Mouse (Mus musculus) hindbrain, embryonic 14.5 days (tissue): ENCODE data around the gene Nipa1. TPM values are rescaled to one million over a fixed set of nuclear protein-coding genes. Genes with fewer than 3 reads are reported as not detected.

Source experiments
- ATAC-seq: fragments of 200-750 bp; cut with Nextera tagmentation; 2 replicates; pipeline ENCODE4 v1.8.0; 2017; ENCODE audit warnings: moderate number of reproducible peaks, mild to moderate bottlenecking, moderate TSS enrichment, moderate library complexity; ENCODE audit not compliant: low FRiP score
- DNase-seq: peaks from one replicate; pipeline ENCODE4 v3.0.0-alpha.2; 2015; ENCODE audit warnings: low spot score
- H3K27ac ChIP-seq: fragments of 300-500 bp; sonication (generic); 2 replicates; pipeline ENCODE4 v1.5.1; 2014; ENCODE audit warnings: mild to moderate bottlenecking, moderate library complexity
- H3K27me3 ChIP-seq: fragments of 300-500 bp; sonication (generic); 2 replicates; pipeline ENCODE4 v1.6.1; 2014; ENCODE audit warnings: mild to moderate bottlenecking, low read length, mixed read lengths; ENCODE audit not compliant: control insufficient read depth, insufficient read depth
- H3K36me3 ChIP-seq: fragments of 300-500 bp; sonication (generic); replicated peaks from 2 replicates; pipeline ENCODE4 v1.6.1; 2014; ENCODE audit not compliant: control insufficient read depth, insufficient read depth
- H3K4me1 ChIP-seq: fragments of 300-500 bp; sonication (generic); replicated peaks from 2 replicates; pipeline ENCODE4 v1.6.1; 2014; ENCODE audit warnings: antibody characterized with exemption, low read length, mixed read lengths; ENCODE audit not compliant: control insufficient read depth, insufficient read depth
- H3K4me2 ChIP-seq: fragments of 300-500 bp; sonication (generic); replicated peaks from 2 replicates; pipeline ENCODE4 v1.6.1; 2014; ENCODE audit warnings: mild to moderate bottlenecking, moderate library complexity
- H3K4me3 ChIP-seq: fragments of 300-500 bp; sonication (generic); replicated peaks from 2 replicates; pipeline ENCODE4 v1.5.1; 2014; ENCODE audit warnings: mild to moderate bottlenecking, low read length
- H3K9ac ChIP-seq: fragments of 300-500 bp; sonication (generic); 2 replicates; pipeline ENCODE4 v1.6.1; 2014
- H3K9me3 ChIP-seq: fragments of 300-500 bp; sonication (generic); 2 replicates; pipeline ENCODE4 v1.6.1; 2016; ENCODE audit warnings: low read length; ENCODE audit not compliant: control insufficient read depth
- WGBS: fragments of 180-500 bp; shearing (Covaris S2); extraction: QIAGEN DNeasy Blood & Tissue Kit; methylation state at CpG from one replicate; pipeline ENCODE4 v1.1.7; 2014; 5-methylcytosine and 5-hydroxymethylcytosine counted together
- polyA plus RNA-seq: library from polyadenylated mRNA; unstranded; fragments of >200 nt; fragmentation: Nextera tagmentation; extraction: Ambion mirVana; gene quantifications from 2 replicates; pipeline ENCODE4 v1.2.1, GENCODE M21; 2014

Gene Nipa1
- polyA plus RNA-seq, 1 experiment from 2014 or later, result 23.8 TPM

- peak within 1 kb of the TSS; percentile 81 for H3K27ac ChIP-seq
These were observed 57.5 kb downstream of the Nipa1 start, which contains the start of gene Nipa2 for GRCm38 (mm10) chr7:55962004-55962908. Nipa2 (minus strand) TSS chr7:55962476.

GRCm38 (mm10) chr7:55960506-55960905 is 59.2 kb downstream of the Nipa1 start:
- Histone ChIP-seq H3K27ac (no peak overlapping the region), H3K9ac (no peak overlapping the region), H3K4me1 (peaks cover 19% of the 10 kb centered on the region), H3K36me3 (0 out of 2 replicates have a peak, but pooled peaks cover 7% of the 10 kb centered on the region), H3K4me3 (no peak overlapping the region), H3K27me3 (no peaks in the 10 kb centered on the region), H3K4me2 (no peak overlapping the region), H3K9me3 (no peaks in the 10 kb centered on the region)
- 96% methylated on average over 1 of the region's 1 CpGs for WGBS
- DNase-seq (no peak), ATAC-seq (no peak)

More at GRCm38 (mm10) chr7:55962004-55962908, 57.5 kb downstream of the Nipa1 start, which contains the start of gene Nipa2:
- H3K9me3 ChIP-seq, result no peaks in the 10 kb centered on the region
- H3K27me3 ChIP-seq, result no peaks in the 10 kb centered on the region
- peak; percentile 98 for ATAC-seq
- peaks cover 19% of the 10 kb centered on the region for H3K4me1 ChIP-seq
- peak; percentile 94 for DNase-seq
- H3K4me3 ChIP-seq, result peak within 1 kb of the TSS; percentile 95
- peak within 1 kb of the TSS; percentile 94 for H3K9ac ChIP-seq
- peak within 1 kb of the TSS; percentile 86 for H3K4me2 ChIP-seq
- under 1% methylated on average over 67 of the region's 70 CpGs for WGBS
- 0 out of 2 replicates have a peak, but pooled peaks cover 7% of the 10 kb centered on the region for H3K36me3 ChIP-seq

- Histone ChIP-seq H3K9ac (no peak overlapping the region), H3K9me3 (no peaks in the 10 kb centered on the region), H3K4me3 (no peak overlapping the region), H3K36me3 (0 out of 2 replicates have a peak, but pooled peaks cover 7% of the 10 kb centered on the region), H3K4me2 (no peak overlapping the region), H3K27ac (no peak overlapping the region), H3K4me1 (peaks cover 19% of the 10 kb centered on the region), H3K27me3 (no peaks in the 10 kb centered on the region)
- ATAC-seq (no peak), DNase-seq (no peak)
- 99% methylated on average over 3 of the region's 3 CpGs for WGBS
These were observed 60.0 kb downstream of the Nipa1 start for GRCm38 (mm10) chr7:55959801-55960200.

- Histone ChIP-seq H3K9ac (no peak overlapping the region), H3K4me3 (no peak overlapping the region), H3K36me3 (peaks cover 15% of the 10 kb centered on the region; the same call in 1 of the 2 replicates), H3K27ac (no peak overlapping the region), H3K27me3 (no peaks in the 10 kb centered on the region), H3K9me3 (no peaks in the 10 kb centered on the region), H3K4me2 (no peak overlapping the region), H3K4me1 (peaks cover 14% of the 10 kb centered on the region)
- ATAC-seq (no peak), DNase-seq (no peak)
- WGBS, result 97% methylated on average over 4 of the region's 4 CpGs
These were observed 61.8 kb downstream of the Nipa1 start for GRCm38 (mm10) chr7:55957916-55958315.

- peaks cover 12% of the 10 kb centered on the region for H3K4me1 ChIP-seq
- H3K4me2 ChIP-seq, result no peak overlapping the region
- H3K36me3 ChIP-seq, result peaks cover 15% of the 10 kb centered on the region; the same call in 1 of the 2 replicates
- H3K9ac ChIP-seq, result no peak overlapping the region
- H3K9me3 ChIP-seq, result no peaks in the 10 kb centered on the region
- DNase-seq, result no peak
- 92% methylated on average over 3 of the region's 3 CpGs for WGBS
- ATAC-seq, result no peak
- H3K4me3 ChIP-seq, result no peak overlapping the region
- no peaks in the 10 kb centered on the region for H3K27me3 ChIP-seq
- no peak overlapping the region for H3K27ac ChIP-seq
These were observed 62.6 kb downstream of the Nipa1 start for GRCm38 (mm10) chr7:55957178-55957577.

- H3K4me1 ChIP-seq, result peaks cover 6% of the 10 kb centered on the region
- no peak overlapping the region for H3K9ac ChIP-seq
- peaks cover 15% of the 10 kb centered on the region; the same call in 1 of the 2 replicates for H3K36me3 ChIP-seq
- no peak for ATAC-seq
- no peak overlapping the region for H3K4me3 ChIP-seq
- no peaks in the 10 kb centered on the region for H3K27me3 ChIP-seq
- no peak overlapping the region for H3K4me2 ChIP-seq
- H3K27ac ChIP-seq, result no peak overlapping the region
- no peak for DNase-seq
- H3K9me3 ChIP-seq, result no peaks in the 10 kb centered on the region
- WGBS, result 98% methylated on average over 2 of the region's 2 CpGs
These were observed 63.7 kb downstream of the Nipa1 start for GRCm38 (mm10) chr7:55956054-55956453.

- no peaks in the 10 kb centered on the region for H3K4me1 ChIP-seq
- H3K27ac ChIP-seq, result no peak overlapping the region
- H3K27me3 ChIP-seq, result no peaks in the 10 kb centered on the region
- no peaks in the 10 kb centered on the region for H3K9me3 ChIP-seq
- no peak for ATAC-seq
- H3K4me2 ChIP-seq, result no peak overlapping the region
- 98% methylated on average over 4 of the region's 4 CpGs for WGBS
- no peak overlapping the region for H3K9ac ChIP-seq
- peaks cover 13% of the 10 kb centered on the region; the same call in 1 of the 2 replicates for H3K36me3 ChIP-seq
- no peak for DNase-seq
- no peak overlapping the region for H3K4me3 ChIP-seq
These were observed 81.4 kb downstream of the Nipa1 start for GRCm38 (mm10) chr7:55938341-55938740.

- H3K4me1 ChIP-seq, result no peaks in the 10 kb centered on the region
- WGBS, result 98% methylated on average over 2 of the region's 2 CpGs
- no peak overlapping the region for H3K4me3 ChIP-seq
- H3K27ac ChIP-seq, result no peak overlapping the region
- no peaks in the 10 kb centered on the region for H3K27me3 ChIP-seq
- DNase-seq (no peak), ATAC-seq (no peak)
- peaks cover 32% of the 10 kb centered on the region for H3K36me3 ChIP-seq
- H3K9ac ChIP-seq, result no peak overlapping the region
- H3K4me2 ChIP-seq, result no peak overlapping the region
- no peaks in the 10 kb centered on the region for H3K9me3 ChIP-seq
These were observed 84.7 kb downstream of the Nipa1 start for GRCm38 (mm10) chr7:55935025-55935424.

- no peak overlapping the region for H3K4me2 ChIP-seq
- ATAC-seq, result no peak
- DNase-seq, result no peak
- H3K4me1 ChIP-seq, result no peaks in the 10 kb centered on the region
- H3K4me3 ChIP-seq, result no peak overlapping the region
- WGBS, result 90% methylated on average over 2 of the region's 2 CpGs
- no peak overlapping the region for H3K27ac ChIP-seq
- no peak overlapping the region for H3K9ac ChIP-seq
- H3K27me3 ChIP-seq, result no peaks in the 10 kb centered on the region
- H3K36me3 ChIP-seq, result peaks cover 73% of the 10 kb centered on the region
- H3K9me3 ChIP-seq, result no peaks in the 10 kb centered on the region
These were observed 91.1 kb downstream of the Nipa1 start for GRCm38 (mm10) chr7:55928649-55929048.
